Mouse (Mus musculus) heart, adult 2 months (tissue): Measurements from ENCODE around the gene Smim12. TPM values are rescaled to one million over a fixed set of nuclear protein-coding genes. Genes with fewer than 3 reads are reported as not detected.
A peak's percentile ranks its signal among the peaks of the same experiment; 100 is the strongest.

Source experiments
- DNase-seq, 2 experiments: peaks; one replicate each; pipeline ENCODE4 v3.0.0; 2021
- H3K27ac ChIP-seq: fragments of 200-600 bp; 2 replicates; pipeline ENCODE4 v1.8.1; 2022
- H3K27me3 ChIP-seq: fragments of 200-500 bp; 2 replicates; pipeline ENCODE4 v1.6.1; 2012; ENCODE audit warnings: mild to moderate bottlenecking, low read length, inconsistent platforms, mixed read lengths; ENCODE audit not compliant: control insufficient read depth, insufficient read depth
- H3K36me3 ChIP-seq: fragments of 200-500 bp; 2 replicates; pipeline ENCODE4 v1.6.1; 2012; ENCODE audit warnings: low read length, inconsistent platforms; ENCODE audit not compliant: control insufficient read depth, insufficient read depth
- H3K4me1 ChIP-seq: fragments of 200-500 bp; 2 replicates; pipeline ENCODE4 v1.6.1; 2011; ENCODE audit warnings: low read length; ENCODE audit not compliant: control insufficient read depth, insufficient read depth
- H3K4me3 ChIP-seq: fragments of 200-600 bp; 2 replicates; pipeline ENCODE4 v1.8.1; 2022
- H3K79me2 ChIP-seq: fragments of 200-500 bp; replicated peaks from 2 replicates; pipeline ENCODE4 v1.6.1; 2012; ENCODE audit warnings: mild to moderate bottlenecking, inconsistent platforms, low read length, moderate library complexity, mixed read lengths; ENCODE audit not compliant: control insufficient read depth, insufficient read depth
- H3K9ac ChIP-seq: fragments of 200-500 bp; 2 replicates; pipeline ENCODE4 v1.6.1; 2012; ENCODE audit warnings: low read depth, mild to moderate bottlenecking, control low read depth, inconsistent platforms, low read length, mixed read lengths
- CTCF ChIP-seq: fragments of 200-600 bp; IDR thresholded peaks from 2 replicates; pipeline ENCODE4 v1.8.1; 2022; ENCODE audit warnings: antibody characterized with exemption, mild to moderate bottlenecking, moderate library complexity
- EP300 ChIP-seq: fragments of 200-500 bp; IDR thresholded peaks from 2 replicates; pipeline ENCODE4 v1.6.1; 2011; ENCODE audit warnings: low read depth, low read length, control low read depth; ENCODE audit not compliant: insufficient read depth
- POLR2A ChIP-seq: fragments of 200-500 bp; IDR thresholded peaks from 2 replicates; pipeline ENCODE4 v1.6.1; 2011; ENCODE audit warnings: mild to moderate bottlenecking, low read depth, low read length, control low read depth; ENCODE audit not compliant: insufficient read depth
- WGBS: fragments of 180-500 bp; shearing (Covaris S2); methylation state at CpG from one replicate; pipeline ENCODE4 v1.1.7; 2018; 5-methylcytosine and 5-hydroxymethylcytosine counted together
- intact Hi-C: fragments of 180-260 bp; cut with DNase I; formaldehyde crosslinking; loops from one replicate; pipeline ENCODE4 v1.15.1; 2025
- polyA plus RNA-seq: library from polyadenylated mRNA; depleted of rRNA; stranded (reverse); fragments of >200 nt; gene quantifications from 2 replicates; pipeline ENCODE4 v1.2.3, GENCODE M21; 2012; rRNA removed
- total RNA-seq, 2 experiments: library from RNA; stranded (reverse); gene quantifications; 2 replicates each; pipeline ENCODE4 v1.2.3; 2021

The Smim12 gene
- total and polyA plus RNA-seq, 3 experiments, result 43.3 to 51.6 (median 50.3) TPM

DNA sequence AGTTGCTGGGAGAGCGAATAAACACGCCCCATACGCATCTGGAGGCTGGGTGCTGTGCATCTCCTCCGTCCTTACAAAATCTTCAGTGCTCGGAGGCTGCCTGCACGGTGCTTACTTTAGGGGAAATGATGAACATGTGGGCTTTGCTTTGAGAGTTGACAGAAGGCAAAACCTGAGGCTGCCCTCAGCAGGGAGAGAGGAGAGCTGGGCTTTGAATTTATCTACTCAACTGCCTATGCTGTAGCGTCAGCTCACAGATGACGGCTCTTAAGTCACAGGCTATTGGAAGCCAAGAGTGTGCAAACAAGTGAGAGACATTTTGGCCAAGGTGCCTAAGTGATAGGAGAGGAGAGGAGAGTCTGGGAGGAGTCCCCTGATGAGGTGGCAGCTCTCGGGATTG is 35.7 kb downstream of the Smim12 start:
- Histone ChIP-seq H3K36me3 (no peaks in the 10 kb centered on the region), H3K4me3 (no peak overlapping the region), H3K27me3 (no peaks in the 10 kb centered on the region), H3K79me2 (no peaks in the 10 kb centered on the region), H3K9ac (no peak overlapping the region), H3K4me1 (peaks cover 11% of the 10 kb centered on the region), H3K27ac (peak overlapping the region; percentile 64)
- intact Hi-C loops, result loop anchor here (2.0 kb wide), 1 partner anchor 36 kb away; the partner anchor contains the start of gene Gja4
- peak in 1 of 2 experiments; percentile 13 for DNase-seq
- TF ChIP-seq POLR2A (no peak), CTCF (no peak), EP300 (no peak)
- WGBS, result 71% methylated on average over 9 of the region's 9 CpGs

DNA sequence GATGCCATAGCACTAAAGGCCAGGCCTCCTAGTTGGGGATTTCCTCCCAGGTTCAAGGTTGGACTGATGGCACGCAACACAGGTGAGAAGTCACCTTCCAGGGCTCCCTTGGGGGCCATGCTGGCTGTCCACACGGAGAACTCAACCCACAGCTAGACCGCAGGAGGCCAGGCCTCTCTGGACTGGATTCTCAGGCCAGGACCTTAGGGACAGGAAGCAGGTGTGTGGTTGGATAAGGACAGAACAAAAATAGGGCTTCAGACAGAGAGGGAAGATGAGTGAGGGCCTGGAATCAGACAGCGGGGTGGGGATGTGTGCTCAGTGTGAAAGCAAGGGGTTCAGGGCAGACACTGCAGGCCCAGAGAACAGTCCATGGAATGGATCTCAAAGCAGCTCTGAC is 43.3 kb downstream of the Smim12 start:
- Histone ChIP-seq H3K27ac (no peak overlapping the region), H3K4me1 (peaks cover 5% of the 10 kb centered on the region), H3K4me3 (no peak overlapping the region), H3K27me3 (no peaks in the 10 kb centered on the region), H3K79me2 (no peaks in the 10 kb centered on the region), H3K36me3 (no peaks in the 10 kb centered on the region), H3K9ac (no peak overlapping the region)
- 44% methylated on average over 4 of the region's 4 CpGs for WGBS
- intact Hi-C loops, result no loop called here
- DNase-seq, result no peak
- TF ChIP-seq POLR2A (no peak), CTCF (no peak), EP300 (no peak)

DNA sequence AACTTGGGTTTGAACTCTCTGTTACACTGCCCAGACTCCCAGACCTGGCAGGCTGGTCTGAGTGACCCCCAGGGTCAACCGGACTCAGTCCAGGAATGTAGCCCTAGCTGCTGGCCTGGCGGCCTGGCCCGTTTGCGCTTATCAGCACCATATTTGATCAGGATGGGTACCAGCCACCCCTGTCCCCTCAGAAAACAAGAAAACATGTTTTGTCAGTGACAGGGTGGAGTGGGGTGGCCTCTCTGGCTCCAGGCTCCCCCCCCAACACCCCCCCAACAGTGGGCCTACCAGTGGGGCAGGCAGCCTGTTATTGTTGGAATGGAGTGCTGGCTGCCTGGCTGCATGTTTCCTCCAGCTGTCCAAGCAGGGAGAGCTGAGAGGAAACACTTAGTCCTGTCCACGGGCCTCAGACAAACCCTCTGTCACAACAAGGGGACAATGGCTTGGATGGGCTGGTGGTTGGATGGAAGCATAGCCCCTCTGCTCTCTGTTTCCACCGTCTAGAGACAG is 45.5 kb downstream of the Smim12 start:
- H3K27ac ChIP-seq, result peak overlapping the region; percentile 61
- 28% methylated on average over 6 of the region's 6 CpGs for WGBS

GRCm38 (mm10) chr4:127292631-127293030 is 49.0 kb downstream of the Smim12 start:
- Histone ChIP-seq H3K4me3 (no peak overlapping the region), H3K9ac (no peak overlapping the region), H3K36me3 (no peaks in the 10 kb centered on the region), H3K79me2 (no peaks in the 10 kb centered on the region), H3K27me3 (no peaks in the 10 kb centered on the region), H3K27ac (no peak overlapping the region), H3K4me1 (peaks cover 5% of the 10 kb centered on the region)
- intact Hi-C loops, result no loop called here
- TF ChIP-seq POLR2A (no peak), EP300 (no peak), CTCF (no peak)
- DNase-seq, result no peak
- WGBS, result 81% methylated on average over 5 of the region's 5 CpGs

More for the DNA sequence above, 45.5 kb downstream of the Smim12 start:
- Histone ChIP-seq H3K79me2 (no peaks in the 10 kb centered on the region), H3K27me3 (no peaks in the 10 kb centered on the region), H3K9ac (no peak overlapping the region), H3K36me3 (no peaks in the 10 kb centered on the region), H3K4me3 (no peak overlapping the region), H3K4me1 (peaks cover 5% of the 10 kb centered on the region)
- intact Hi-C loops, result no loop called here
- peak; percentile 73 to 81 for DNase-seq
- no peak for TF ChIP-seq POLR2A
- TF ChIP-seq EP300, result peak; percentile 52
- TF ChIP-seq CTCF, result no peak

Other genes with a start within 250 kb of the Smim12 start
- 10 to 100 TPM; 72.2 to 75.5 TPM for gene Sfpq, start 222.5 kb upstream of the Smim12 start, total RNA-seq
- 16.7 and 32.7 TPM in 2 replicates for gene Sfpq, start 222.5 kb upstream of the Smim12 start, polyA plus RNA-seq
- gene Zmym1, start 182.6 kb upstream of the Smim12 start, total RNA-seq, result 1 to 10 TPM; 4.1 to 5.6 TPM
- gene Zmym1, start 182.6 kb upstream of the Smim12 start, polyA plus RNA-seq, result 2.4 and 2.7 TPM in 2 replicates
- 10 to 100 TPM in 1 of 2 experiments, 1 to 10 TPM in 1; 9.0 to 11.9 TPM for gene Zmym6, start 166.4 kb upstream of the Smim12 start, total RNA-seq
- gene Zmym6, start 166.4 kb upstream of the Smim12 start, polyA plus RNA-seq, result 4.9 and 8.4 TPM in 2 replicates
- 1 to 10 TPM; 1.4 to 2.0 TPM for gene Tmem35b, start 120.1 kb upstream of the Smim12 start, total RNA-seq
- gene Tmem35b, start 120.1 kb upstream of the Smim12 start, polyA plus RNA-seq, result 5.6 TPM in 2 replicates
- gene Dlgap3, start 74.6 kb upstream of the Smim12 start, total RNA-seq, result under 1 TPM; 0.20 to 0.21 TPM
- gene Dlgap3, start 74.6 kb upstream of the Smim12 start, polyA plus RNA-seq, result 0.09 and 0.21 TPM in 2 replicates
- 10 to 100 TPM; 12.2 to 12.4 TPM for gene Gja4, start 70.3 kb downstream of the Smim12 start, total RNA-seq
- gene Gja4, start 70.3 kb downstream of the Smim12 start, polyA plus RNA-seq, result 25.1 and 28.7 TPM in 2 replicates
- gene Gjb3, start 87.1 kb downstream of the Smim12 start, total RNA-seq, result not detected
- 0.25 TPM in 1 of 2 replicates, not detected in the other for gene Gjb3, start 87.1 kb downstream of the Smim12 start, polyA plus RNA-seq
- gene Gjb4, start 110.3 kb downstream of the Smim12 start, total RNA-seq, result not detected
- gene Gjb4, start 110.3 kb downstream of the Smim12 start, polyA plus RNA-seq, result 0.12 and 0.14 TPM in 2 replicates
- gene Gjb5, start 114.4 kb downstream of the Smim12 start, total RNA-seq, result under 1 TPM; 0.16 to 0.29 TPM
- 0.78 and 1.1 TPM in 2 replicates for gene Gjb5, start 114.4 kb downstream of the Smim12 start, polyA plus RNA-seq